Mouse (Mus musculus) adrenal gland, adult 8-10 months (tissue): Measurements from ENCODE around the gene Mkrn2. TPM values are rescaled to one million over a fixed set of nuclear protein-coding genes. Genes with fewer than 3 reads are reported as not detected.
A peak's percentile ranks its signal among the peaks of the same experiment; 100 is the strongest.
"Not testable (repeated sequence)": the region's sequence is repeated elsewhere in the genome, so short reads cannot be mapped to it uniquely, and the experiment has no call there.

ENCODE experiments used
- DNase-seq: peaks from one replicate; pipeline ENCODE4 v3.0.0; 2022
- total RNA-seq, 4 experiments: library from RNA; stranded (reverse); gene quantifications; 2 replicates each; pipeline ENCODE4 v1.2.4; 2022

The Mkrn2 gene
- total RNA-seq, 4 experiments from 2014 or later, result 37.8 to 44.7 (median 42.6) TPM

- DNase-seq, result no peak
Measured at GRCm38 (mm10) chr6:115609121-115609520, 7.4 kb downstream of the Mkrn2 start.

- no peak for DNase-seq
Measured at GRCm38 (mm10) chr6:115610301-115610700, 8.6 kb downstream of the Mkrn2 start.

- no peak for DNase-seq
Measured at GRCm38 (mm10) chr6:115613793-115614192, 12.1 kb downstream of the Mkrn2 start.

- no peak for DNase-seq
Measured at GRCm38 (mm10) chr6:115615983-115616382, 14.3 kb downstream of the Mkrn2 start.

- no peak for DNase-seq
Measured at GRCm38 (mm10) chr6:115619818-115620217, 18.1 kb downstream of the Mkrn2 start.

GRCm38 (mm10) chr6:115620942-115621341, 19.2 kb downstream of the Mkrn2 start:
- DNase-seq, result no peak

- no peak for DNase-seq
Measured at GRCm38 (mm10) chr6:115626121-115626520, 24.4 kb downstream of the Mkrn2 start.

- no peak for DNase-seq
Measured at GRCm38 (mm10) chr6:115631056-115631795, 29.5 kb downstream of the Mkrn2 start.

- DNase-seq, result peak; percentile 31
Measured at GRCm38 (mm10) chr6:115634015-115634414, 32.3 kb downstream of the Mkrn2 start.

GRCm38 (mm10) chr6:115638188-115638587, 36.5 kb downstream of the Mkrn2 start:
- not testable (repeated sequence) for DNase-seq

GRCm38 (mm10) chr6:115643315-115643714, 41.6 kb downstream of the Mkrn2 start:
- no peak for DNase-seq

- DNase-seq, result no peak
Measured at GRCm38 (mm10) chr6:115649792-115650365, 48.2 kb downstream of the Mkrn2 start.

GRCm38 (mm10) chr6:115650476-115651427, 49.0 kb downstream of the Mkrn2 start:
- DNase-seq, result no peak

GRCm38 (mm10) chr6:115651719-115652118, 50.0 kb downstream of the Mkrn2 start:
- no peak for DNase-seq

GRCm38 (mm10) chr6:115653939-115654338, 52.2 kb downstream of the Mkrn2 start:
- DNase-seq, result no peak

GRCm38 (mm10) chr6:115658802-115659201, 57.1 kb downstream of the Mkrn2 start:
- DNase-seq, result no peak

- no peak for DNase-seq
Measured at GRCm38 (mm10) chr6:115664268-115664667, 62.6 kb downstream of the Mkrn2 start.

- DNase-seq, result peak; percentile 57
Measured at GRCm38 (mm10) chr6:115666641-115667040, 64.9 kb downstream of the Mkrn2 start.

Other genes with a start within 250 kb of the Mkrn2 start
- 10 to 100 TPM; 15.0 to 49.3 (median 27.3) TPM for gene Pparg, start 241.0 kb upstream of the Mkrn2 start, total RNA-seq
- 10 to 100 TPM in 3 of 4 experiments, 1 to 10 TPM in 1; 9.1 to 19.9 (median 15.2) TPM for gene Tsen2, start 57.2 kb upstream of the Mkrn2 start, total RNA-seq
- not detected for gene Mkrn2os, start 9.3 kb upstream of the Mkrn2 start, total RNA-seq
- 100 to 1,000 TPM in 2 of 4 experiments, 10 to 100 TPM in 2; 88.8 to 113 (median 97.7) TPM for gene Raf1, start 74.7 kb downstream of the Mkrn2 start, total RNA-seq
- not detected for gene Tmem40, start 160.5 kb downstream of the Mkrn2 start, total RNA-seq
- gene Cand2, start 172.6 kb downstream of the Mkrn2 start, total RNA-seq, result 10 to 100 TPM; 16.1 to 22.6 (median 18.0) TPM
- 1,000 to 10,000 TPM in 3 of 4 experiments, 100 to 1,000 TPM in 1; 999 to 1,169 (median 1,094) TPM for gene Rpl32, start 206.8 kb downstream of the Mkrn2 start, total RNA-seq
- gene Efcab12, start 236.5 kb downstream of the Mkrn2 start, total RNA-seq, result 1 to 10 TPM in 3 of 4 experiments, under 1 TPM in 1; 0.84 to 2.0 (median 1.1) TPM